Mouse (Mus musculus) ES-Bruce4 (cell line): Measurements from ENCODE around the gene Zfp318.

Experiments
- CTCF ChIP-seq: IDR thresholded peaks from one replicate; pipeline ENCODE4 v1.8.1; 2011; ENCODE audit warnings: low read depth, low read length
- EP300 ChIP-seq: IDR thresholded peaks from 2 replicates; pipeline ENCODE4 v1.6.1; 2011; ENCODE audit warnings: low read depth, low read length; ENCODE audit not compliant: insufficient read depth
- POLR2A ChIP-seq: IDR thresholded peaks from one replicate; pipeline ENCODE4 v1.8.1; 2011; ENCODE audit warnings: low read length; ENCODE audit not compliant: insufficient read depth

DNA sequence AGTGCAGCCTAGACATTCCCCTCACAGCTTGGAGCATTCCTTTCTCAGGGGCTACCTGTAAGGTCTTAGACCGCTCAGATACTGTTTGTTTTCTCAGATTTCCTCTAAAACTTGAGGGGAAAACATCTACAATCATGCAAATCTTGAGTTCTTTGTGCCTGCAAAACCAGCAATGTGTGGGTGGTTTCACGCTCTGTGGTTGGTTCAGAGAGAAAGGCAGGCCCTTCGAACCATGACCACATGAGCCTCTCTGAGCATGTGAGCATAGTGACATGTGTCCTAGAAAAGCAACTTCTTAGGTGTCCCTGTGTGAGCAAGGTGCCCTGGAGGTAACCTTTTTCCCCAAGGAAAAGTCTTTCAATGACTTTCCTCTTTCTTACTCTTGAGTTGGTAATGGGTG is 5.0 kb upstream of the Zfp318 start:
- no peak for TF ChIP-seq POLR2A
- TF ChIP-seq CTCF, result no peak
- no peak for TF ChIP-seq EP300
